Mouse (Mus musculus) forebrain, embryonic 13.5 days (tissue): Measurements from ENCODE around the gene Prkca. TPM values are rescaled to one million over a fixed set of nuclear protein-coding genes. Genes with fewer than 3 reads are reported as not detected.

ENCODE experiments used
- ATAC-seq: fragments of 200-750 bp; cut with Nextera tagmentation; 2 replicates; pipeline ENCODE4 v1.8.0; 2017
- H3K27ac ChIP-seq: fragments of 300-500 bp; sonication (generic); 2 replicates; pipeline ENCODE4 v1.5.1; 2015; ENCODE audit warnings: inconsistent platforms, mild to moderate bottlenecking, moderate library complexity
- H3K27me3 ChIP-seq: fragments of 300-500 bp; sonication (generic); 2 replicates; pipeline ENCODE4 v1.6.1; 2015; ENCODE audit warnings: mild to moderate bottlenecking, inconsistent platforms
- H3K36me3 ChIP-seq: fragments of 300-500 bp; sonication (generic); 2 replicates; pipeline ENCODE4 v1.6.1; 2015; ENCODE audit warnings: mild to moderate bottlenecking, inconsistent platforms; ENCODE audit not compliant: poor library complexity, severe bottlenecking
- H3K4me1 ChIP-seq: fragments of 300-500 bp; sonication (generic); 2 replicates; pipeline ENCODE4 v1.6.1; 2015; ENCODE audit warnings: inconsistent platforms
- H3K4me2 ChIP-seq: fragments of 300-500 bp; sonication (generic); 2 replicates; pipeline ENCODE4 v1.6.1; 2015; ENCODE audit warnings: inconsistent platforms, mild to moderate bottlenecking, moderate library complexity
- H3K4me3 ChIP-seq: fragments of 300-500 bp; sonication (generic); 2 replicates; pipeline ENCODE4 v1.5.1; 2015; ENCODE audit warnings: mild to moderate bottlenecking, inconsistent platforms
- H3K9ac ChIP-seq: fragments of 300-500 bp; sonication (generic); 2 replicates; pipeline ENCODE4 v1.6.1; 2015; ENCODE audit warnings: mild to moderate bottlenecking, inconsistent platforms
- H3K9me3 ChIP-seq: fragments of 300-500 bp; sonication (generic); replicated peaks from 2 replicates; pipeline ENCODE4 v1.6.1; 2016; ENCODE audit warnings: inconsistent platforms
- WGBS: fragments of 180-500 bp; shearing (Covaris S2); methylation state at CpG from one replicate; pipeline ENCODE4 v1.1.7; 2015; 5-methylcytosine and 5-hydroxymethylcytosine counted together
- polyA plus RNA-seq: library from polyadenylated mRNA; unstranded; fragments of >200 nt; fragmentation: Nextera tagmentation; extraction: Ambion mirVana; gene quantifications from 2 replicates; pipeline ENCODE4 v1.2.1, GENCODE M21; 2015

Prkca gene
- polyA plus RNA-seq, 1 experiment from 2014 or later = 4.2 TPM

DNA sequence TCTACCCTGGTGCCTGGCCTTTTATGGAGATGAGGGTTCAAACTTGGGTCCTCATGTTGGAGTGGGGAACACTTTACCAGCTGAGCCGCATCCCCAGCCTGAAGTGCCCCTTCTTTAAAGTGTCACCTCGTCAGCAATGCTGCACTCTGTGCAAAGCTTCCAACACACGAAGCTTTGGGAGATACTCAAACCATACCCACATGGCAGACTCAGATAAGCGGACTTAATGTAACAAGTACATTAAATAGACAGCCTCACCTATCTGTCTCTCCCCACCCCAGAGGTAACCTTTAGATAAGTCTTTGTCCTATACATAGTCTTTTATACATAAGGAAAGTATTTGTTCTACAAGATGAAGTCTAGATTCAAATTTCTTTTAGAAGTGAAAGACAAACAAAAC lies 17.3 kb upstream of the Prkca start:
- H3K9ac ChIP-seq = no peak overlapping the region
- WGBS = 88% methylated on average over 4 of the region's 4 CpGs
- H3K4me2 ChIP-seq = no peak overlapping the region
- H3K9me3 ChIP-seq = no peaks in the 10 kb centered on the region
- no peak overlapping the region for H3K4me3 ChIP-seq
- ATAC-seq = no peak
- H3K27me3 ChIP-seq = no peaks in the 10 kb centered on the region
- no peaks in the 10 kb centered on the region for H3K36me3 ChIP-seq
- H3K4me1 ChIP-seq = no peaks in the 10 kb centered on the region
- no peak overlapping the region for H3K27ac ChIP-seq

GRCm38 (mm10) chr11:108358911-108359310 lies 15.2 kb upstream of the Prkca start:
- Histone ChIP-seq H3K27me3 (no peaks in the 10 kb centered on the region), H3K27ac (no peak overlapping the region), H3K4me2 (no peak overlapping the region), H3K9ac (no peak overlapping the region), H3K9me3 (no peaks in the 10 kb centered on the region), H3K4me3 (no peak overlapping the region), H3K4me1 (no peaks in the 10 kb centered on the region), H3K36me3 (no peaks in the 10 kb centered on the region)
- 84% methylated on average over 6 of the region's 6 CpGs for WGBS
- ATAC-seq = no peak

GRCm38 (mm10) chr11:108356020-108356419 lies 12.3 kb upstream of the Prkca start:
- no peak for ATAC-seq
- H3K27ac ChIP-seq = no peak overlapping the region
- H3K27me3 ChIP-seq = no peaks in the 10 kb centered on the region
- H3K4me3 ChIP-seq = no peak overlapping the region
- no peak overlapping the region for H3K9ac ChIP-seq
- H3K9me3 ChIP-seq = no peaks in the 10 kb centered on the region
- no peaks in the 10 kb centered on the region for H3K36me3 ChIP-seq
- H3K4me2 ChIP-seq = no peak overlapping the region
- WGBS = 87% methylated on average over 4 of the region's 4 CpGs
- H3K4me1 ChIP-seq = no peaks in the 10 kb centered on the region

DNA sequence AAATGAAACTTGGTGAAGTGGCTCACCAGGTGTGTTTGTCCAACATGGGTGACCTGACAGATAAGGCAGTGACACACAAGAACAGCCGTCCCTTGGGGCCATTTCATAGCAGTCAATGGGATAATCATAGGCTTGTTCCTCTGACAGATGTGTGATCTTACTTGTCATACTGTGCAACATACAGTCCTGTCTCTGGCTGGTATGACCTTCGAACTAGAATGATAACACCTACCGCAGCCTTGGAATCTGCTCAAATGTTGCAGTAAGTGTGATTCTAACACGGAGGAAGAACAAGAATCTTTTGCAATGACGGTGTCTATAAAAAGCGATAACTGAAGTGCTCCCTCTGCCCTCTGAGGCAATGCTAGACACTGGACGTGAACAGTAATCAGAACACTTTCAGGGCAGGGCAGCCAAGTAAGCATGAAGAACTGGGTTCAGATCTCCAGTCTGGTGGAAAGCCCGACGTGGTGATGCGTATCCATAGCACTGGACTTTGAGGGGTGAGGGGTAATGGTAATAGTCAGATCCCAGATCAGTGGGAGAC lies 9.2 kb upstream of the Prkca start:
- Histone ChIP-seq H3K4me1 (peaks cover 5% of the 10 kb centered on the region), H3K9me3 (no peaks in the 10 kb centered on the region), H3K27ac (no peak overlapping the region), H3K4me2 (no peak overlapping the region), H3K27me3 (no peaks in the 10 kb centered on the region), H3K36me3 (no peaks in the 10 kb centered on the region), H3K9ac (no peak overlapping the region), H3K4me3 (no peak overlapping the region)
- 94% methylated on average over 10 of the region's 10 CpGs for WGBS
- ATAC-seq = no peak

DNA sequence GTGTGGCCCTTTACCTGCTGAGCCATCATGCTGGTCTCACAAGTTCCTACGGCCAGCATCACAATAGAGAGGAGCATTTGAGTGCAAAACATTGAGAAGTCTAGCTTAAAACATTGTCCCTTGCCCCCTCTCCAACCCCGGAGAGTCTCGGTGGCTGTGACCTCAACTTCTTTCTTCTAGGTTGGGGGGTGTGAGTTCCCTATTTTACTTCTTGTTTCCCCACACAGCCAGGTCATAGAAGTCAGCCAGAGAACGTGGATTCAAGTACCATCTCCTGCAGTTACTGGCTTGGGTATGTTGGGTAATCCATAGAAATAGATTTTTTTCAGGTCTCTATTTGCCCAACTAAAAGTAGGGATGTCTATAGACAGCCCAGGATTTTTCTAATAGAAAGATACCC lies 7.1 kb upstream of the Prkca start:
- H3K27me3 ChIP-seq = no peaks in the 10 kb centered on the region
- H3K4me1 ChIP-seq = peaks cover 5% of the 10 kb centered on the region
- 89% methylated on average over 4 of the region's 4 CpGs for WGBS
- no peaks in the 10 kb centered on the region for H3K36me3 ChIP-seq
- H3K4me3 ChIP-seq = no peak overlapping the region
- no peak overlapping the region for H3K4me2 ChIP-seq
- no peak overlapping the region for H3K27ac ChIP-seq
- no peak for ATAC-seq
- H3K9me3 ChIP-seq = no peaks in the 10 kb centered on the region
- H3K9ac ChIP-seq = no peak overlapping the region

GRCm38 (mm10) chr11:108345321-108345720 lies 1.6 kb upstream of the Prkca start:
- no peak overlapping the region for H3K4me2 ChIP-seq
- peaks cover 13% of the 10 kb centered on the region for H3K27me3 ChIP-seq
- H3K4me1 ChIP-seq = peaks cover 32% of the 10 kb centered on the region
- WGBS = 89% methylated on average over 2 of the region's 2 CpGs
- no peak overlapping the region for H3K4me3 ChIP-seq
- ATAC-seq = no peak
- H3K9me3 ChIP-seq = no peaks in the 10 kb centered on the region
- no peaks in the 10 kb centered on the region for H3K36me3 ChIP-seq
- H3K27ac ChIP-seq = no peak overlapping the region
- H3K9ac ChIP-seq = no peak overlapping the region

DNA sequence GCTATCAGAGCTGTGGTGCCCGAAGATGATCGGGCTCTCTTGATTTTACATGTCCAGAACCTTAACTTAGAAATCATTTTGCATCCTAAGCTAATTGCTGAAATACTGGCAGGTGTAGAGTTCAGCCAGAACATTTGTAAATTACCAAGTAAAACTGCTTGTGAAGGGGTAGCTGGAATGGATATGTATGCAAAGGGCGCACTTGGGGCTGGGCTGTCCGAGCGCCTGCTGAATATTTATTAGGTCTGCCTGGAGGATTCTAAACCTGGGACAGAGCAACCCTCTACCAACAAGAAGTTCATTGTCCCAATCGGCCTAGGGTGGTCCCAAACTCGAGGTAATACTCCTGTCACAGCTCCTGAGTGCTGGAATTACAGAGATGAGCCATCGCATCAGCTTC lies 1.0 kb upstream of the Prkca start:
- H3K9ac ChIP-seq = peak overlapping the region; percentile 88
- H3K36me3 ChIP-seq = no peaks in the 10 kb centered on the region
- peaks cover 32% of the 10 kb centered on the region for H3K4me1 ChIP-seq
- no peaks in the 10 kb centered on the region for H3K9me3 ChIP-seq
- WGBS = 41% methylated on average over 8 of the region's 8 CpGs
- no peak for ATAC-seq
- H3K4me2 ChIP-seq = peak overlapping the region; percentile 100
- H3K4me3 ChIP-seq = peak overlapping the region; percentile 75
- no peak overlapping the region for H3K27ac ChIP-seq
- peaks cover 13% of the 10 kb centered on the region for H3K27me3 ChIP-seq

GRCm38 (mm10) chr11:108342781-108343768 lies 653 bp downstream of the Prkca start, which contains the start of gene Apoh:
Gene Apoh, plus strand, starts transcription at chr11:108343354.
- peak within 1 kb of the TSS; percentile 88 for H3K9ac ChIP-seq
- H3K4me3 ChIP-seq = peak within 1 kb of the TSS; percentile 75
- ATAC-seq = peak; percentile 32
- H3K27ac ChIP-seq = peak within 1 kb of the TSS; percentile 85
- WGBS = under 1% methylated on average over 73 of the region's 75 CpGs
- no peaks in the 10 kb centered on the region for H3K9me3 ChIP-seq
- H3K4me2 ChIP-seq = peak within 1 kb of the TSS; percentile 100
- H3K27me3 ChIP-seq = peaks cover 13% of the 10 kb centered on the region
- H3K4me1 ChIP-seq = peaks cover 27% of the 10 kb centered on the region
- H3K36me3 ChIP-seq = no peaks in the 10 kb centered on the region

DNA sequence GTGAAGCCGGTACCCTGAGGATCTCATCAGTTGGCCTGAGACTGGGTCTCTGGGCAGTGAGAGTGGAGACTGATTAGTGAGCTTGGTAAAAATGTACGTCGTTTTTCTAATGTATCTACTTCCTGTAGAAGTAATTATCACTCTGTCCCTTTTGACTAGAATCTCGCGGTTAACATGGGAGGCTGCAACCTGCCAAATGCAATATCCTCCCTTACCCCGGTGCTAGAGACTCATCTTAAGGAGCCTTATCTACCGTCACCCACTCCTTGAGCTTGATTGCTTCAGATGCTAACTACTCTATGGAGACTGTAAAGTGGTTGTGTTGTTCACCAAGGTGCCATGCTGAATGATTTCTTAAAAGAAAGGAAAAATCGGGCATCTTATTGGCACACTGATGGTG lies 1.9 kb downstream of the Prkca start:
- H3K4me3 ChIP-seq = peak overlapping the region; percentile 75
- H3K27me3 ChIP-seq = peaks cover 13% of the 10 kb centered on the region
- peaks cover 27% of the 10 kb centered on the region for H3K4me1 ChIP-seq
- no peak overlapping the region for H3K27ac ChIP-seq
- H3K9me3 ChIP-seq = no peaks in the 10 kb centered on the region
- H3K4me2 ChIP-seq = peak overlapping the region; percentile 100
- WGBS = 37% methylated on average over 8 of the region's 8 CpGs
- H3K36me3 ChIP-seq = no peaks in the 10 kb centered on the region
- ATAC-seq = no peak
- no peak overlapping the region for H3K9ac ChIP-seq

DNA sequence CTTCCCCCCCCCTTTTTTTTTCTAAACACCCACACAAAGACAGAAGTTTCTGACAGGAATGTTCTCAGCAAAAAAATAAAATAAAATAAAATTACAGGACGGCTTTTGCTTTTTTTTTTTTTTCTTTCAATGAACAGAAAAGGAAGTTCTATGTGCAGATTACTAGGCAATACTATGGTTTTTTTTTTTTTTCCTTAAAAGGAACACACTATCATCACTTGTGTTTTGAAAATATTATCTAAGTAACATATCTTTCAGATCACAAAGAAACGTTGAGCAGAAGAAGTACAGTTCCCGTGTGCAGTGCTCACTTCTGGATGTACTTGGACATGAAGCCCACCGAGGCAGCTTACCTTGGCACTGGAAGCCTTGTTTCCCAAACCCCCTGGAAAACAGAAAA lies 3.4 kb downstream of the Prkca start:
- Histone ChIP-seq H3K4me3 (no peak overlapping the region), H3K4me2 (no peak overlapping the region), H3K4me1 (peaks cover 27% of the 10 kb centered on the region), H3K36me3 (no peaks in the 10 kb centered on the region), H3K27me3 (peaks cover 13% of the 10 kb centered on the region), H3K9ac (no peak overlapping the region), H3K9me3 (no peaks in the 10 kb centered on the region), H3K27ac (no peak overlapping the region)
- no peak for ATAC-seq
- WGBS = 88% methylated on average over 4 of the region's 4 CpGs

DNA sequence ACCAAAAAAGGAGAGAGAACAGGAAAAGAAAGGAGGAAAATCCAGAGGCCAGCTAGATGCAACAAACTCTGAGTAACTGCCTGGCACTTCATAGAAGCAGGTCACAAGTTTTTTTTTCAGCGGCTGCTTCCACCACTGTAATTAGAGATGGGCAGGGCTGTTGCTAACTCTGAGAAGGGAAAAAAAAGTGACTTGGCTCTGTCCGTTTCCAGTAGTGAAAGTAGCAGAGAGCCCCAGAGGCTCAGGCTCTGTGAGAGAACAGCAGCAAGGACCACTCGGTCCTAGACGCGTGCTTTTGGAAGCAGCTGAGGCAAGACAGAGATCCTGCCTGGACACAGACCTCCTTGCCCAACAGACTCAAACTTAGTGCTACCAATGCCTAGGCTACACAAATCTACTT lies 7.3 kb downstream of the Prkca start:
- WGBS = 58% methylated on average over 5 of the region's 5 CpGs
- ATAC-seq = no peak
- H3K27ac ChIP-seq = no peak overlapping the region
- H3K9me3 ChIP-seq = no peaks in the 10 kb centered on the region
- H3K36me3 ChIP-seq = no peaks in the 10 kb centered on the region
- H3K4me2 ChIP-seq = no peak overlapping the region
- peaks cover 2% of the 10 kb centered on the region for H3K27me3 ChIP-seq
- H3K9ac ChIP-seq = no peak overlapping the region
- peaks cover 6% of the 10 kb centered on the region for H3K4me1 ChIP-seq
- H3K4me3 ChIP-seq = no peak overlapping the region

GRCm38 (mm10) chr11:108335536-108335935 lies 8.2 kb downstream of the Prkca start:
- Histone ChIP-seq H3K4me3 (no peak overlapping the region), H3K36me3 (no peaks in the 10 kb centered on the region), H3K4me2 (no peak overlapping the region), H3K4me1 (peaks cover 6% of the 10 kb centered on the region), H3K27me3 (peaks cover 2% of the 10 kb centered on the region; the same call in 1 of the 2 replicates), H3K9ac (no peak overlapping the region), H3K27ac (no peak overlapping the region), H3K9me3 (no peaks in the 10 kb centered on the region)
- no peak for ATAC-seq
- WGBS = 86% methylated on average over 4 of the region's 4 CpGs
